Mouse (Mus musculus) embryonic fibroblast, embryonic 13.5 days (primary cell): Measurements from ENCODE around the gene Fxyd2.

Experiments used
- CTCF ChIP-seq: IDR thresholded peaks from 2 replicates; pipeline ENCODE4 v1.5.1; 2011; ENCODE audit warnings: mild to moderate bottlenecking, control low read depth, low read length, moderate library complexity, borderline replicate concordance; ENCODE audit not compliant: insufficient read depth
- POLR2A ChIP-seq: IDR thresholded peaks from 2 replicates; pipeline ENCODE4 v1.6.1; 2011; ENCODE audit warnings: low read depth, mild to moderate bottlenecking, control low read depth, low read length, moderate library complexity

- TF ChIP-seq POLR2A = no peak
- no peak for TF ChIP-seq CTCF
These were observed 14.1 kb downstream of the Fxyd2 start for GRCm38 (mm10) chr9:45413478-45414140.
